7 mouse cellular contexts compared by ENCODE assay signal in the genomic region with DNA sequence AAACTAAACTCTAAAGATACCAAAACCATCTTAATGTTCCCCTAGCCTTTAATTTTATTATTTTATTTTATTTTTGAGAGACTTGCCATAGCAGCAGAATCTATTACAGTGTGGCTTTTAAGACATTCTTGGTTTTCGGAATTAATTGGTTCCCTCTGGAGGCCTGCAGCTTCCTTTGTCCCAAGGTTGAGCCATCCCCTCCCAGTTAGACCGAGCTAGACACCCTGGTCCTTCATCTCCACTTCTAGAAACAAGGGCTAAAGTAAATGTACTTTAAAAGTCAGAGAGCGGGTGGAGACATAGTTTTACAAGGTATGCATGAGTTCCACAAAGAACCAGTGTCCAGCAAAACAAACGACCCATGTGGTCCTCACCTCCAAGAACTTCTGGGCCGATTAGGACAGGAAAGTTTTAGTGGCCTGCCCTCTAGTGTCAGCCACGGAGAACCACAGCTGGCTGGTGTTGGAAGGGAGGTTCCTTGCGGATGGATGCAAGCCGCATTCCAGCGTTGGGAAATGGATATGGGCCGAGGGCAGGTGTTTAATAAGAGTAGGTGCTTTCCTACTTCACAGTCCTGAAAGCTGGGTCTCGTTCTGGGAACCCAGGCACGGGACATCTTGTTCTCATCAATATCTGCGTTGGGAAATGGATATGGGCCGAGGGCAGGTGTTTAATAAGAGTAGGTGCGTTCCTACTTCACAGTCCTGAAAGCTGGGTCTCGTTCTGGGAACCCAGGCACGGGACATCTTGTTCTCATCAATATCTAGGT.
DNase-seq lines count a peak whose midpoint lies in the region; TF ChIP-seq lines count a peak whose summit lies in the region.

No protein-coding gene starts in this region.

- H3K27ac ChIP-seq in gastrocnemius, adult 2 months: peak overlapping the region; percentile 38
- no peak overlapping the region; the same call in 1 of the 2 replicates for H3K27ac ChIP-seq in left cerebral cortex, adult 2 months

- TF ChIP-seq CTCF in gastrocnemius, adult 2 months (IDR thresholded peaks at IDR 0.05): peak; percentile 94
- TF ChIP-seq CTCF in left cerebral cortex, adult 2 months (IDR thresholded peaks at IDR 0.05): peak; percentile 93

- DNase-seq in adrenal gland, adult (ENCODE audit: inconsistent age in 2 of 2, low spot score in 1 of 2): peak; percentile 69 to 90
- DNase-seq in cerebellum, postnatal 25 days: peak; percentile 77 to 84
- DNase-seq in gastrocnemius, adult 2 months: peak; percentile 71
- DNase-seq in hindlimb bud, embryonic 11.5 days (ENCODE audit: extremely low spot score, low read depth, low spot score): peak; percentile 67
- peak; percentile 68 to 71 for DNase-seq in left cerebral cortex, adult 2 months (ENCODE audit: extremely low spot score in 1 of 2, low spot score in 2 of 2)
- DNase-seq in mesoderm, embryonic 11.5 days (ENCODE audit: low read depth, low spot score): peak; percentile 88
- DNase-seq in skeletal muscle tissue, adult 2 months (ENCODE audit: low read depth, low spot score): peak; percentile 57

- H3K4me3 ChIP-seq in gastrocnemius, adult 2 months: peak overlapping the region; percentile 36; the same call in 1 of the 2 replicates
- no peak overlapping the region for H3K4me3 ChIP-seq in left cerebral cortex, adult 2 months

- intact Hi-C loops in gastrocnemius, adult 2 months (cut with DNase I): loop anchor here (2.0 to 10.0 kb wide), 5 partner anchors 164 to 461 kb away; partner anchors contain the start of genes Adh5 and Tspan5
- intact Hi-C loops in left cerebral cortex, adult 2 months (cut with DNase I): loop anchor here (5.0 to 10.0 kb wide), 4 partner anchors 264 to 444 kb away; no protein-coding TSS in a partner anchor
